Mouse (Mus musculus) limb, embryonic 12.5 days (tissue): ENCODE measurements around the gene 2210016L21Rik. TPM values are rescaled to one million over a fixed set of nuclear protein-coding genes. Genes with fewer than 3 reads are reported as not detected.
"Not testable (repeated sequence)": the region's sequence is repeated elsewhere in the genome, so short reads cannot be mapped to it uniquely, and the experiment has no call there.

Experiments
- ATAC-seq: fragments of 200-750 bp; cut with Nextera tagmentation; 2 replicates; pipeline ENCODE4 v1.8.0; 2017; ENCODE audit warnings: low read depth, moderate TSS enrichment; ENCODE audit not compliant: insufficient number of reproducible peaks, insufficient read depth, low FRiP score, low TSS enrichment
- H3K27ac ChIP-seq: fragments of 300-500 bp; sonication (generic); 2 replicates; pipeline ENCODE4 v1.5.1; 2016; ENCODE audit warnings: mild to moderate bottlenecking, moderate library complexity
- H3K27me3 ChIP-seq: fragments of 300-500 bp; sonication (generic); 2 replicates; pipeline ENCODE4 v1.6.1; 2016; ENCODE audit warnings: mild to moderate bottlenecking, moderate library complexity
- H3K36me3 ChIP-seq: fragments of 300-500 bp; sonication (generic); 2 replicates; pipeline ENCODE4 v1.6.1; 2016; ENCODE audit warnings: mild to moderate bottlenecking, moderate library complexity
- H3K4me1 ChIP-seq: fragments of 300-500 bp; sonication (generic); replicated peaks from 2 replicates; pipeline ENCODE4 v1.6.1; 2016
- H3K4me2 ChIP-seq: fragments of 300-500 bp; sonication (generic); 2 replicates; pipeline ENCODE4 v1.6.1; 2016; ENCODE audit warnings: mild to moderate bottlenecking, moderate library complexity
- H3K4me3 ChIP-seq: fragments of 300-500 bp; sonication (generic); replicated peaks from 2 replicates; pipeline ENCODE4 v1.5.1; 2016; ENCODE audit warnings: mild to moderate bottlenecking
- H3K9ac ChIP-seq: fragments of 300-500 bp; sonication (generic); replicated peaks from 2 replicates; pipeline ENCODE4 v1.6.1; 2016; ENCODE audit warnings: mild to moderate bottlenecking, moderate library complexity
- H3K9me3 ChIP-seq: fragments of 300-500 bp; sonication (generic); 2 replicates; pipeline ENCODE4 v1.6.1; 2016; ENCODE audit warnings: mild to moderate bottlenecking, moderate library complexity
- WGBS: fragments of 180-500 bp; shearing (Covaris S2); methylation state at CpG from one replicate; pipeline ENCODE4 v1.1.7; 2016; 5-methylcytosine and 5-hydroxymethylcytosine counted together
- polyA plus RNA-seq: library from polyadenylated mRNA; unstranded; fragments of >200 nt; fragmentation: Nextera tagmentation; extraction: Ambion mirVana; gene quantifications from 2 replicates; pipeline ENCODE4 v1.2.1, GENCODE M21; 2016

Gene 2210016L21Rik
- polyA plus RNA-seq, 1 experiment from 2014 or later, result 65.0 TPM

- not testable (repeated sequence) for ATAC-seq, H3K4me1 ChIP-seq, H3K4me3 ChIP-seq, H3K27me3 ChIP-seq, H3K9me3 ChIP-seq, H3K27ac ChIP-seq, H3K36me3 ChIP-seq, H3K9ac ChIP-seq, H3K4me2 ChIP-seq
- 90% methylated on average over 5 of the region's 5 CpGs for WGBS
These were observed 24.6 kb upstream of the 2210016L21Rik start for GRCm38 (mm10) chr5:114917357-114917756.

GRCm38 (mm10) chr5:114921551-114922365 is 20.2 kb upstream of the 2210016L21Rik start:
- 70% methylated on average over 19 of the region's 19 CpGs for WGBS
- H3K9ac ChIP-seq, result no peak overlapping the region
- ATAC-seq, result no peak

GRCm38 (mm10) chr5:114922366-114922731 is 19.6 kb upstream of the 2210016L21Rik start:
- Histone ChIP-seq H3K4me2 (no peak overlapping the region), H3K36me3 (no peaks in the 10 kb centered on the region), H3K4me3 (no peak overlapping the region), H3K4me1 (peaks cover 13% of the 10 kb centered on the region), H3K9ac (no peak overlapping the region), H3K27me3 (no peaks in the 10 kb centered on the region), H3K27ac (no peak overlapping the region), H3K9me3 (no peaks in the 10 kb centered on the region)
- ATAC-seq, result no peak
- WGBS, result 63% methylated on average over 10 of the region's 10 CpGs

More at GRCm38 (mm10) chr5:114921551-114922365, 20.2 kb upstream of the 2210016L21Rik start:
- H3K4me1 ChIP-seq, result peaks cover 13% of the 10 kb centered on the region
- no peaks in the 10 kb centered on the region for H3K9me3 ChIP-seq
- no peaks in the 10 kb centered on the region for H3K27me3 ChIP-seq
- H3K36me3 ChIP-seq, result no peaks in the 10 kb centered on the region
- H3K4me3 ChIP-seq, result no peak overlapping the region
- H3K4me2 ChIP-seq, result no peak overlapping the region
- no peak overlapping the region for H3K27ac ChIP-seq

- peak within 1 kb of the TSS; percentile 19 for H3K4me3 ChIP-seq
- ATAC-seq, result no peak
- H3K4me1 ChIP-seq, result peaks cover 13% of the 10 kb centered on the region
- no peaks in the 10 kb centered on the region for H3K36me3 ChIP-seq
- H3K27ac ChIP-seq, result 0 out of 2 replicates have a peak within 1 kb of the TSS, but pooled peaks have one; percentile 12
- no peak within 1 kb of the TSS for H3K9ac ChIP-seq
- WGBS, result 35% methylated on average over 15 of the region's 15 CpGs
- no peaks in the 10 kb centered on the region for H3K9me3 ChIP-seq
- peak within 1 kb of the TSS; percentile 50 for H3K4me2 ChIP-seq
- no peaks in the 10 kb centered on the region for H3K27me3 ChIP-seq
These were observed 18.9 kb upstream of the 2210016L21Rik start, which contains the start of gene Oasl1 for GRCm38 (mm10) chr5:114922998-114923473. Oasl1 (plus strand) TSS chr5:114923240.

- H3K9me3 ChIP-seq, result no peaks in the 10 kb centered on the region
- peaks cover 13% of the 10 kb centered on the region for H3K4me1 ChIP-seq
- no peak overlapping the region for H3K4me3 ChIP-seq
- H3K9ac ChIP-seq, result no peak overlapping the region
- no peaks in the 10 kb centered on the region for H3K27me3 ChIP-seq
- H3K27ac ChIP-seq, result no peak overlapping the region
- WGBS, result 58% methylated on average over 1 of the region's 1 CpGs
- no peak overlapping the region for H3K4me2 ChIP-seq
- no peaks in the 10 kb centered on the region for H3K36me3 ChIP-seq
- ATAC-seq, result no peak
These were observed 15.7 kb upstream of the 2210016L21Rik start for GRCm38 (mm10) chr5:114926153-114926684.

GRCm38 (mm10) chr5:114926753-114927152 is 15.2 kb upstream of the 2210016L21Rik start:
- 0 out of 2 replicates have a peak, but pooled peaks cover 4% of the 10 kb centered on the region for H3K9me3 ChIP-seq
- no peak overlapping the region for H3K4me3 ChIP-seq
- H3K4me2 ChIP-seq, result no peak overlapping the region
- H3K4me1 ChIP-seq, result peaks cover 13% of the 10 kb centered on the region
- H3K27ac ChIP-seq, result no peak overlapping the region
- H3K36me3 ChIP-seq, result no peaks in the 10 kb centered on the region
- no peak for ATAC-seq
- no peak overlapping the region for H3K9ac ChIP-seq
- H3K27me3 ChIP-seq, result no peaks in the 10 kb centered on the region
- WGBS, result 85% methylated on average over 9 of the region's 9 CpGs

GRCm38 (mm10) chr5:114931626-114932025 is 10.3 kb upstream of the 2210016L21Rik start:
- Histone ChIP-seq H3K9ac (no peak overlapping the region), H3K36me3 (no peaks in the 10 kb centered on the region), H3K27ac (no peak overlapping the region), H3K4me1 (peaks cover 4% of the 10 kb centered on the region; the same call in 1 of the 2 replicates), H3K27me3 (no peaks in the 10 kb centered on the region; the same call in 1 of the 2 replicates), H3K4me2 (no peak overlapping the region), H3K9me3 (0 out of 2 replicates have a peak, but pooled peaks cover 4% of the 10 kb centered on the region), H3K4me3 (no peak overlapping the region)
- WGBS, result 63% methylated on average over 5 of the region's 5 CpGs
- no peak for ATAC-seq

- H3K9me3 ChIP-seq, result peaks cover 4% of the 10 kb centered on the region; the same call in 1 of the 2 replicates
- H3K27ac ChIP-seq, result no peak overlapping the region
- no peak for ATAC-seq
- no peaks in the 10 kb centered on the region for H3K36me3 ChIP-seq
- no peak overlapping the region for H3K4me3 ChIP-seq
- 82% methylated on average over 8 of the region's 8 CpGs for WGBS
- H3K27me3 ChIP-seq, result no peaks in the 10 kb centered on the region; the same call in 1 of the 2 replicates
- H3K9ac ChIP-seq, result no peak overlapping the region
- H3K4me1 ChIP-seq, result peaks cover 4% of the 10 kb centered on the region; the same call in 1 of the 2 replicates
- no peak overlapping the region for H3K4me2 ChIP-seq
These were observed 8.8 kb upstream of the 2210016L21Rik start for GRCm38 (mm10) chr5:114933206-114933605.

GRCm38 (mm10) chr5:114935838-114936237 is 6.1 kb upstream of the 2210016L21Rik start:
- Histone ChIP-seq H3K27ac (no peak overlapping the region), H3K4me3 (no peak overlapping the region), H3K4me2 (no peak overlapping the region), H3K9me3 (peaks cover 4% of the 10 kb centered on the region; the same call in 1 of the 2 replicates), H3K9ac (no peak overlapping the region), H3K27me3 (no peaks in the 10 kb centered on the region; the same call in 1 of the 2 replicates), H3K4me1 (peaks cover 4% of the 10 kb centered on the region; the same call in 1 of the 2 replicates), H3K36me3 (no peaks in the 10 kb centered on the region)
- ATAC-seq, result 0 out of 2 replicates have a peak, but pooled peaks have one; percentile 24
- WGBS, result 22% methylated on average over 3 of the region's 3 CpGs

- not testable (repeated sequence) for H3K4me1 ChIP-seq, H3K9me3 ChIP-seq, ATAC-seq, H3K4me3 ChIP-seq, H3K27me3 ChIP-seq, H3K9ac ChIP-seq, H3K4me2 ChIP-seq, H3K27ac ChIP-seq
- H3K36me3 ChIP-seq, result peaks cover 10% of the 10 kb centered on the region
- WGBS, result 66% methylated on average over 3 of the region's 3 CpGs
These were observed 820 bp upstream of the 2210016L21Rik start for GRCm38 (mm10) chr5:114941138-114941537.

GRCm38 (mm10) chr5:114942766-114943130 is 790 bp downstream of the 2210016L21Rik start:
- peak overlapping the region; percentile 75 for H3K4me2 ChIP-seq
- 46% methylated on average over 4 of the region's 4 CpGs for WGBS
- peaks cover 4% of the 10 kb centered on the region for H3K4me1 ChIP-seq
- no peak for ATAC-seq
- H3K36me3 ChIP-seq, result peaks cover 26% of the 10 kb centered on the region
- no peaks in the 10 kb centered on the region for H3K27me3 ChIP-seq
- H3K9me3 ChIP-seq, result no peaks in the 10 kb centered on the region; the same call in 1 of the 2 replicates
- H3K4me3 ChIP-seq, result peak overlapping the region; percentile 84
- peak overlapping the region; percentile 88 for H3K9ac ChIP-seq
- H3K27ac ChIP-seq, result no peak overlapping the region; the same call in 1 of the 2 replicates
